Mouse (Mus musculus) heart, embryonic 13.5 days (tissue): ENCODE measurements around the gene Lck. TPM values are rescaled to one million over a fixed set of nuclear protein-coding genes. Genes with fewer than 3 reads are reported as not detected.
A peak's percentile ranks its signal among the peaks of the same experiment; 100 is the strongest.
"Not testable (repeated sequence)": the region's sequence is repeated elsewhere in the genome, so short reads cannot be mapped to it uniquely, and the experiment has no call there.

Experiments
- ATAC-seq: fragments of 200-750 bp; cut with Nextera tagmentation; 2 replicates; pipeline ENCODE4 v1.8.0; 2017; ENCODE audit warnings: moderate TSS enrichment; ENCODE audit not compliant: insufficient number of reproducible peaks, low FRiP score, low TSS enrichment; ENCODE audit errors: extremely low read depth
- H3K27ac ChIP-seq: fragments of 300-500 bp; sonication (generic); replicated peaks from 2 replicates; pipeline ENCODE4 v1.5.1; 2015; ENCODE audit warnings: moderate library complexity, mild to moderate bottlenecking, inconsistent platforms
- H3K27me3 ChIP-seq: fragments of 300-500 bp; sonication (generic); replicated peaks from 2 replicates; pipeline ENCODE4 v1.6.1; 2015; ENCODE audit warnings: mild to moderate bottlenecking, inconsistent platforms
- H3K36me3 ChIP-seq: fragments of 300-500 bp; sonication (generic); 2 replicates; pipeline ENCODE4 v1.6.1; 2015; ENCODE audit warnings: mild to moderate bottlenecking, inconsistent platforms
- H3K4me1 ChIP-seq: fragments of 300-500 bp; sonication (generic); 2 replicates; pipeline ENCODE4 v1.6.1; 2015; ENCODE audit warnings: inconsistent platforms
- H3K4me2 ChIP-seq: fragments of 300-500 bp; sonication (generic); 2 replicates; pipeline ENCODE4 v1.6.1; 2015; ENCODE audit warnings: inconsistent platforms, mild to moderate bottlenecking, moderate library complexity
- H3K4me3 ChIP-seq: fragments of 300-500 bp; sonication (generic); 2 replicates; pipeline ENCODE4 v1.5.1; 2015; ENCODE audit warnings: moderate library complexity, mild to moderate bottlenecking, inconsistent platforms
- H3K9ac ChIP-seq: fragments of 300-500 bp; sonication (generic); 2 replicates; pipeline ENCODE4 v1.6.1; 2015; ENCODE audit warnings: inconsistent platforms, mild to moderate bottlenecking, moderate library complexity
- H3K9me3 ChIP-seq: fragments of 300-500 bp; sonication (generic); 2 replicates; pipeline ENCODE4 v1.6.1; 2016; ENCODE audit warnings: inconsistent platforms
- WGBS: fragments of 180-500 bp; shearing (Covaris S2); methylation state at CpG from one replicate; pipeline ENCODE4 v1.1.7; 2015; ENCODE audit warnings: mixed read lengths; 5-methylcytosine and 5-hydroxymethylcytosine counted together
- polyA plus RNA-seq: library from polyadenylated mRNA; unstranded; fragments of >200 nt; fragmentation: Nextera tagmentation; extraction: Ambion mirVana; gene quantifications from 2 replicates; pipeline ENCODE4 v1.2.1, GENCODE M21; 2015

Lck gene
- polyA plus RNA-seq, 1 experiment from 2014 or later = 7.0 TPM

GRCm38 (mm10) chr4:129565139-129565538 lies 8.3 kb downstream of the Lck start:
- no peak overlapping the region for H3K9ac ChIP-seq
- no peak overlapping the region for H3K4me3 ChIP-seq
- ATAC-seq = no peak

GRCm38 (mm10) chr4:129563718-129564117 lies 9.7 kb downstream of the Lck start:
- Histone ChIP-seq H3K9me3 (no peaks in the 10 kb centered on the region), H3K4me2 (no peak overlapping the region), H3K4me3 (no peak overlapping the region), H3K27ac (no peak overlapping the region), H3K36me3 (no peaks in the 10 kb centered on the region), H3K27me3 (no peaks in the 10 kb centered on the region), H3K4me1 (no peaks in the 10 kb centered on the region), H3K9ac (no peak overlapping the region)
- no peak for ATAC-seq
- 76% methylated on average over 8 of the region's 8 CpGs for WGBS

More at GRCm38 (mm10) chr4:129565139-129565538, 8.3 kb downstream of the Lck start:
- Histone ChIP-seq H3K27me3 (no peaks in the 10 kb centered on the region), H3K4me1 (no peaks in the 10 kb centered on the region), H3K9me3 (no peaks in the 10 kb centered on the region), H3K27ac (no peak overlapping the region), H3K4me2 (no peak overlapping the region), H3K36me3 (no peaks in the 10 kb centered on the region)
- 69% methylated on average over 6 of the region's 6 CpGs for WGBS

GRCm38 (mm10) chr4:129561184-129561583 lies 12.3 kb downstream of the Lck start:
- 67% methylated on average over 5 of the region's 5 CpGs for WGBS
- H3K4me2 ChIP-seq = no peak overlapping the region
- no peak overlapping the region for H3K4me3 ChIP-seq
- no peaks in the 10 kb centered on the region for H3K9me3 ChIP-seq
- H3K4me1 ChIP-seq = peaks cover 13% of the 10 kb centered on the region
- no peaks in the 10 kb centered on the region for H3K36me3 ChIP-seq
- no peaks in the 10 kb centered on the region for H3K27me3 ChIP-seq
- no peak overlapping the region for H3K9ac ChIP-seq
- no peak for ATAC-seq
- no peak overlapping the region for H3K27ac ChIP-seq

GRCm38 (mm10) chr4:129558321-129558955 lies 15.0 kb downstream of the Lck start:
- Histone ChIP-seq H3K27ac (no peak overlapping the region), H3K4me3 (no peak overlapping the region), H3K4me2 (no peak overlapping the region), H3K27me3 (no peaks in the 10 kb centered on the region), H3K9ac (no peak overlapping the region), H3K9me3 (no peaks in the 10 kb centered on the region), H3K36me3 (no peaks in the 10 kb centered on the region), H3K4me1 (peaks cover 25% of the 10 kb centered on the region)
- ATAC-seq = no peak
- WGBS = 79% methylated on average over 12 of the region's 12 CpGs

- peaks cover 25% of the 10 kb centered on the region for H3K4me1 ChIP-seq
- H3K9ac ChIP-seq = peak overlapping the region; percentile 85
- no peaks in the 10 kb centered on the region for H3K9me3 ChIP-seq
- peak overlapping the region; percentile 60 for H3K27ac ChIP-seq
- peak overlapping the region; percentile 98 for H3K4me2 ChIP-seq
- 60% methylated on average over 9 of the region's 9 CpGs for WGBS
- no peaks in the 10 kb centered on the region for H3K36me3 ChIP-seq
- ATAC-seq = no peak
- H3K4me3 ChIP-seq = peak overlapping the region; percentile 62
- H3K27me3 ChIP-seq = no peaks in the 10 kb centered on the region
Observed at GRCm38 (mm10) chr4:129557256-129557808, 16.1 kb downstream of the Lck start.

- Histone ChIP-seq H3K4me3 (peak overlapping the region; percentile 62), H3K27ac (peak overlapping the region; percentile 60), H3K36me3 (no peaks in the 10 kb centered on the region), H3K9me3 (no peaks in the 10 kb centered on the region), H3K9ac (peak overlapping the region; percentile 85), H3K4me1 (peaks cover 25% of the 10 kb centered on the region), H3K4me2 (peak overlapping the region; percentile 98), H3K27me3 (no peaks in the 10 kb centered on the region)
- peak; percentile 83 for ATAC-seq
- WGBS = 6% methylated on average over 33 of the region's 33 CpGs
Observed at GRCm38 (mm10) chr4:129556532-129557223, 16.8 kb downstream of the Lck start.

- peaks cover 25% of the 10 kb centered on the region for H3K4me1 ChIP-seq
- under 1% methylated on average over 24 of the region's 24 CpGs for WGBS
- peak overlapping the region; percentile 62 for H3K4me3 ChIP-seq
- no peaks in the 10 kb centered on the region for H3K9me3 ChIP-seq
- peak overlapping the region; percentile 98 for H3K4me2 ChIP-seq
- H3K27ac ChIP-seq = peak overlapping the region; percentile 60
- H3K36me3 ChIP-seq = no peaks in the 10 kb centered on the region
- 0 out of 2 replicates have a peak, but pooled peaks have one; percentile 1 for ATAC-seq
- H3K27me3 ChIP-seq = no peaks in the 10 kb centered on the region
- peak overlapping the region; percentile 85 for H3K9ac ChIP-seq
Observed at GRCm38 (mm10) chr4:129555862-129556531, 17.4 kb downstream of the Lck start.

GRCm38 (mm10) chr4:129555421-129555861 lies 18.0 kb downstream of the Lck start:
- peak overlapping the region; percentile 62 for H3K4me3 ChIP-seq
- no peaks in the 10 kb centered on the region for H3K36me3 ChIP-seq
- ATAC-seq = no peak
- peak overlapping the region; percentile 60; the same call in 1 of the 2 replicates for H3K27ac ChIP-seq
- peaks cover 25% of the 10 kb centered on the region for H3K4me1 ChIP-seq
- peak overlapping the region; percentile 98 for H3K4me2 ChIP-seq
- no peaks in the 10 kb centered on the region for H3K27me3 ChIP-seq
- 4% methylated on average over 16 of the region's 16 CpGs for WGBS
- no peaks in the 10 kb centered on the region for H3K9me3 ChIP-seq
- H3K9ac ChIP-seq = peak overlapping the region; percentile 85

- not testable (repeated sequence) for H3K4me2 ChIP-seq
Observed at GRCm38 (mm10) chr4:129554512-129554911, 18.9 kb downstream of the Lck start.

GRCm38 (mm10) chr4:129550295-129550694 lies 23.1 kb downstream of the Lck start:
- no peaks in the 10 kb centered on the region for H3K9me3 ChIP-seq
- H3K27me3 ChIP-seq = no peaks in the 10 kb centered on the region
- H3K36me3 ChIP-seq = no peaks in the 10 kb centered on the region
- peaks cover 3% of the 10 kb centered on the region; the same call in 1 of the 2 replicates for H3K4me1 ChIP-seq
- no peak overlapping the region for H3K9ac ChIP-seq
- no peak overlapping the region for H3K4me2 ChIP-seq
- WGBS = 59% methylated on average over 1 of the region's 1 CpGs
- H3K27ac ChIP-seq = no peak overlapping the region
- no peak for ATAC-seq
- H3K4me3 ChIP-seq = no peak overlapping the region

More at GRCm38 (mm10) chr4:129554512-129554911, 18.9 kb downstream of the Lck start:
- H3K36me3 ChIP-seq, H3K9ac ChIP-seq, H3K27ac ChIP-seq, H3K9me3 ChIP-seq, ATAC-seq, H3K4me3 ChIP-seq, H3K27me3 ChIP-seq: not testable (repeated sequence)
- WGBS = 72% methylated on average over 6 of the region's 6 CpGs
- H3K4me1 ChIP-seq = peaks cover 25% of the 10 kb centered on the region

- Histone ChIP-seq H3K9ac (no peak overlapping the region), H3K4me3 (no peak overlapping the region), H3K9me3 (no peaks in the 10 kb centered on the region), H3K36me3 (no peaks in the 10 kb centered on the region), H3K27ac (no peak overlapping the region), H3K4me1 (no peaks in the 10 kb centered on the region), H3K27me3 (no peaks in the 10 kb centered on the region), H3K4me2 (no peak overlapping the region)
- ATAC-seq = no peak
- WGBS = 73% methylated on average over 2 of the region's 2 CpGs
Observed at GRCm38 (mm10) chr4:129549306-129549705, 24.1 kb downstream of the Lck start.
